Mouse (Mus musculus): ENCODE measurements around the gene 1700019D03Rik. TPM values are rescaled to one million over a fixed set of nuclear protein-coding genes. Genes with fewer than 3 reads are reported as not detected.

Gene 1700019D03Rik
- polyA plus RNA-seq, 2 experiments, result 0.96 to 3.5 TPM

DNA sequence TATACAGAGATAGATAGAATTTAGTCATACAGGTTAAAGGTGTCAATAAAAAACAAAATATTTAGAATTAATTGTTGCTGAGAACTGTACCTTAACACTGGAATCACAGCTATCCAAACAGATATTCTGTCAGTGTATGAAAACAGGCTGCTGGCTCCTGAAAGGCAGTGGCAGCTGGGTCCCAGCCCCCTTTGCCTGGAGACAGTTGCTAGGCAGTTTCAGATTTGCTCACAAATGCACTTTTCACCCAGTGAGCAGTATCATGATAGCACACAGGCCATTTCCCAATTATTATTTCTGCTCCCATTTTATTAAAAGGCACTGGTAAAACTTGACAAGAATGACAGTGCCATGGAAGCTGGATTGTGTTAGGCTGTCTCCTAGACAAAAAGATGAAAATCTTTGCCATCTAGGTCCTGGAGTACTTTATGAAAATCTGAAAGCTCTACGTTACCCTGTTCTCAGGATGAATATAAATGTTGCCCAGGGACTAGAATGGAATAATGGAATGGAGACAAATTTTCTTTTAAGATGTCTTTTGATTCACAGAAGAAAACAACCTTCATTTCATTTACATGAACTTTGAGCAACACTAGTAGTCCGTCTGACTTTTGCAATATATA is 48.0 kb downstream of the 1700019D03Rik start:
- Histone ChIP-seq H3K27me3 (ENCODE audit: control insufficient read depth, insufficient read depth, low read length) (no peaks in the 10 kb centered on the region), H3K27ac (replicated peaks; ENCODE audit: low read depth, low read length) (no peak overlapping the region), H3K4me3 (replicated peaks; ENCODE audit: low read length) (no peak overlapping the region), H3K4me2 (replicated peaks; ENCODE audit: low read depth, low read length, severe bottlenecking) (no peak overlapping the region), H3K9me3 (ENCODE audit: control insufficient read depth, low read length) (no peaks in the 10 kb centered on the region), H3K9ac (ENCODE audit: low read depth, low read length, severe bottlenecking) (no peak overlapping the region), H3K4me1 (ENCODE audit: control insufficient read depth, insufficient read depth, low read length) (no peaks in the 10 kb centered on the region), H3K36me3 (ENCODE audit: control insufficient read depth, insufficient read depth, low read length) (no peaks in the 10 kb centered on the region)
- TF ChIP-seq POLR2A (IDR thresholded peaks at IDR 0.05; ENCODE audit: borderline replicate concordance, extremely low read depth, insufficient read depth, insufficient read length), result no peak
- 78% methylated on average over 2 of the region's 2 CpGs for WGBS
- peak; percentile 50; the same call in 1 of the 2 replicates for ATAC-seq (ENCODE audit: low FRiP score, low read depth)
- peak; percentile 21 for DNase-seq (ENCODE audit: low spot score)

GRCm38 (mm10) chr1:52964581-52964980 is 55.4 kb downstream of the 1700019D03Rik start:
- no peak for DNase-seq (ENCODE audit: low spot score)
- Histone ChIP-seq H3K4me3 (replicated peaks; ENCODE audit: low read length) (no peak overlapping the region), H3K9me3 (ENCODE audit: control insufficient read depth, low read length) (no peaks in the 10 kb centered on the region), H3K27me3 (ENCODE audit: control insufficient read depth, insufficient read depth, low read length) (no peaks in the 10 kb centered on the region), H3K4me2 (replicated peaks; ENCODE audit: low read depth, low read length, severe bottlenecking) (no peak overlapping the region), H3K27ac (replicated peaks; ENCODE audit: low read depth, low read length) (no peak overlapping the region), H3K36me3 (ENCODE audit: control insufficient read depth, insufficient read depth, low read length) (no peaks in the 10 kb centered on the region), H3K9ac (ENCODE audit: low read depth, low read length, severe bottlenecking) (no peak overlapping the region), H3K4me1 (ENCODE audit: control insufficient read depth, insufficient read depth, low read length) (no peaks in the 10 kb centered on the region)
- no peak for ATAC-seq (ENCODE audit: low FRiP score, low read depth)
- TF ChIP-seq POLR2A (IDR thresholded peaks at IDR 0.05; ENCODE audit: borderline replicate concordance, extremely low read depth, insufficient read depth, insufficient read length), result no peak
- WGBS, result 77% methylated on average over 8 of the region's 8 CpGs

DNA sequence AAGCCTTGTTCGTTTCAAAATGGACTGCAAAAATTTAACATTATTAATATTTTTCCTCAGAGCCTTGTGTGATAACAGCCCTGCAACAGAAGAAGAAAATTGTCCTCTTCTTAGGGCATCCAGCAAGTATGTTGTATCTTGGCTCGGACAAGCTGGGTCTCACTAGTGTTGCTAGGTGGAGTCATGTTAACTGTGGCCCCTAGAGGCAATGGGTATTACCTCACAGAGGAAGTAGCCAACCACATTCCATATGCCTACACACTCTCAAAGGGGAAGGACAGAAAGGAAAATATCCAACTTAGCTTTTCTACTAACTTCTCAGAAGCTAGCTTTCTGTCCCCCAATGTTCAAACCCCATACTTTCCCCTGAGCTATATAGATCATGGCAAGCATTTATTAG is 56.9 kb downstream of the 1700019D03Rik start:
- TF ChIP-seq POLR2A (IDR thresholded peaks at IDR 0.05; ENCODE audit: borderline replicate concordance, extremely low read depth, insufficient read depth, insufficient read length), result no peak
- H3K4me1 ChIP-seq (ENCODE audit: control insufficient read depth, insufficient read depth, low read length), result no peaks in the 10 kb centered on the region
- no peak for ATAC-seq (ENCODE audit: low FRiP score, low read depth)
- no peaks in the 10 kb centered on the region for H3K9me3 ChIP-seq (ENCODE audit: control insufficient read depth, low read length)
- no peak for DNase-seq (ENCODE audit: low spot score)
- no peaks in the 10 kb centered on the region for H3K36me3 ChIP-seq (ENCODE audit: control insufficient read depth, insufficient read depth, low read length)
- no peak overlapping the region for H3K4me3 ChIP-seq (replicated peaks; ENCODE audit: low read length)
- H3K4me2 ChIP-seq (replicated peaks; ENCODE audit: low read depth, low read length, severe bottlenecking), result no peak overlapping the region
- no peak overlapping the region for H3K9ac ChIP-seq (ENCODE audit: low read depth, low read length, severe bottlenecking)
- WGBS, result 76% methylated on average over 2 of the region's 2 CpGs
- no peak overlapping the region for H3K27ac ChIP-seq (replicated peaks; ENCODE audit: low read depth, low read length)
- no peaks in the 10 kb centered on the region for H3K27me3 ChIP-seq (ENCODE audit: control insufficient read depth, insufficient read depth, low read length)

- Histone ChIP-seq H3K4me3 (replicated peaks; ENCODE audit: low read length) (no peak overlapping the region), H3K9me3 (ENCODE audit: control insufficient read depth, low read length) (no peaks in the 10 kb centered on the region), H3K27me3 (ENCODE audit: control insufficient read depth, insufficient read depth, low read length) (no peaks in the 10 kb centered on the region), H3K4me1 (ENCODE audit: control insufficient read depth, insufficient read depth, low read length) (no peaks in the 10 kb centered on the region), H3K9ac (ENCODE audit: low read depth, low read length, severe bottlenecking) (no peak overlapping the region), H3K36me3 (ENCODE audit: control insufficient read depth, insufficient read depth, low read length) (no peaks in the 10 kb centered on the region), H3K4me2 (replicated peaks; ENCODE audit: low read depth, low read length, severe bottlenecking) (no peak overlapping the region), H3K27ac (replicated peaks; ENCODE audit: low read depth, low read length) (no peak overlapping the region)
- DNase-seq (ENCODE audit: low spot score), result peak; percentile 29
- ATAC-seq (ENCODE audit: low FRiP score, low read depth), result no peak
- TF ChIP-seq POLR2A (IDR thresholded peaks at IDR 0.05; ENCODE audit: borderline replicate concordance, extremely low read depth, insufficient read depth, insufficient read length), result no peak
- WGBS, result 56% methylated on average over 6 of the region's 6 CpGs
These were observed 59.8 kb downstream of the 1700019D03Rik start for GRCm38 (mm10) chr1:52960191-52960590.

GRCm38 (mm10) chr1:52956746-52957145 is 63.2 kb downstream of the 1700019D03Rik start:
- Histone ChIP-seq H3K27ac (replicated peaks; ENCODE audit: low read depth, low read length) (no peak overlapping the region), H3K4me1 (ENCODE audit: control insufficient read depth, insufficient read depth, low read length) (peaks cover 9% of the 10 kb centered on the region), H3K36me3 (ENCODE audit: control insufficient read depth, insufficient read depth, low read length) (no peaks in the 10 kb centered on the region), H3K4me2 (replicated peaks; ENCODE audit: low read depth, low read length, severe bottlenecking) (no peak overlapping the region), H3K27me3 (ENCODE audit: control insufficient read depth, insufficient read depth, low read length) (no peaks in the 10 kb centered on the region), H3K9ac (ENCODE audit: low read depth, low read length, severe bottlenecking) (no peak overlapping the region), H3K4me3 (replicated peaks; ENCODE audit: low read length) (no peak overlapping the region), H3K9me3 (ENCODE audit: control insufficient read depth, low read length) (no peaks in the 10 kb centered on the region)
- ATAC-seq (ENCODE audit: low FRiP score, low read depth) (no peak), DNase-seq (ENCODE audit: low spot score) (no peak)
- 71% methylated on average over 4 of the region's 4 CpGs for WGBS
- TF ChIP-seq POLR2A (IDR thresholded peaks at IDR 0.05; ENCODE audit: borderline replicate concordance, extremely low read depth, insufficient read depth, insufficient read length), result no peak
